Mouse (Mus musculus): ENCODE measurements around the gene Spsb1.

Gene Spsb1

GRCm38 (mm10) chr4:149913709-149914370 is 41.0 kb downstream of the Spsb1 start:
- DNase-seq (ENCODE audit: low read depth, low spot score), result no peak

- DNase-seq (ENCODE audit: low read depth, low spot score), result no peak
These were observed 42.4 kb downstream of the Spsb1 start for GRCm38 (mm10) chr4:149912451-149912850.

- DNase-seq (ENCODE audit: low read depth, low spot score), result no peak
These were observed 44.3 kb downstream of the Spsb1 start for GRCm38 (mm10) chr4:149910558-149910957.

DNA sequence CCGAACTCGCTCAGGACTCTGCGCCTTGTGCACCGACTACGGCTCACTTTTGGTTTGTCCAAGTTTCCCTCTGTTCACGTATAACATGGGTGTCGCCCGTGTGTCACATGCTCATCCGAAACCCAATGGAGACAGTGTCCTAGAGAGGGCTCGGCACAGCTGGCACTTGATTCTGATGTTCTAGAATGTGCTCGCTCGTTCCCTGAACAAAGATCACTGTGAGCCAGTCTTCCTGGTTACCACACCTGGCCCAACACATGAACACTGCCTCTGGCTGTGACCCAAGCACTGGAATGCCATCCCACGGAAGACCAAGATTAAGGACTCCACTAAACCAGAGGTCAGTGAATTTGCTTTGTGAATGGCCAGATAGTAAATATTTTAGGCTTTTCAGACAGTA is 45.3 kb downstream of the Spsb1 start:
- DNase-seq (ENCODE audit: low read depth, low spot score), result no peak

DNA sequence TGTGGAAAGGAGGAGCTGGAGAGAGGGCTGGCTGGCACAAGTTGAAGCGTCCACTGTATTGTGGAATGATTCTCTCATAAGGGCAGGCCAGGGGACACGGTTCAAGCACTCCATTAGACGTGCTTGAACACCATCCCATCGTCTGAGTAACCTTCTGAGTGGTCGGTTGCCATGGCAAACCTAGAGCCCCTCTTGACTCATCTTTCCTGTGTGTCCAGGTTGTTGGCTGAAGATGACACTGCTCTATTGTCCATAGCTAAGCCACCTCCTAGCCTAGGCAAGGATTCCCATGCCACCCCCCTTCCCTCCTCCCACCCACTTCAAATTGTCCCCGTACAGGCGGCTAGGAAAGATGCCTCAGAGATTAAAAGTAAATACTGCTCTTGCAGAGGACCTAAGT is 45.9 kb downstream of the Spsb1 start:
- no peak for DNase-seq (ENCODE audit: low read depth, low spot score)

DNA sequence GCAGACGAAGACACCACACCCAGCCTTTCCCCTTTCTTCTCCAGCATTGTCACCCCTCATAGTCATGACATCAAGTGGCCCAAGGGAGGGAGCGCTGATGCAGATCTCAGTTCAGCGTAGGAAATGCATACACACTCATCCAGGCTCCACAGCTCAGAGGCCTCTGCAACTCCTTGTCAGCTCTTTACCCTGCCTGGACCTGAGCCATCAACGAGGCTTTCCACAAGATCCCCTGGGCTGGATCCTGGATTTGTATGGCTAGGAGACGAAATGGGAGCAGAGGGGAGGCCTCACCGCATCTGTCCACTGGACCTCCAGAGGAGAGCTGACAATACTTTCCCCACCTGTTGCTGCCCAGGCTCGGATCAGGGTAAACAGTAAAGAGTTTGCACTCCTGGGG is 47.2 kb downstream of the Spsb1 start:
- no peak for DNase-seq (ENCODE audit: low read depth, low spot score)

DNA sequence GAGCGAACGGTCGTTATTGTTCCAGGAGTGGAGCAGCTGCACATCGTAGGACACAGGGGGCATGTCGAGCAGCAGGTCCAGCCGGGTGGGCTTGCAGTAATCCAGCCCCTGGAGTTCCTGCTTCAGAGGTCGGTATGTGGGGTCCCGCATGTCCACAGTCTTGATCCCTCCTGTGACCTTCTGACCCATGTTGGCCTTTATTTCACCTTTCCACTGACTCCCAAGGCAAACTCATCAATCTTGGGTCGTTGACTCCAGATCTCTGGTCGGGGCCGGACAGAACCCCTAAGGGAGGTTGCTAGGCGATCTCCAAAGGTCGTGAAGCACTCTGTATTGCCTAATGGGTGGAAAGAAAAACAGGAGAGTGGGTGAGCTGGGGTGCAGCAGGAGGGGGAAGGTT is 47.9 kb downstream of the Spsb1 start:
- no peak for DNase-seq (ENCODE audit: low read depth, low spot score)

GRCm38 (mm10) chr4:149905302-149905974 is 49.4 kb downstream of the Spsb1 start:
- DNase-seq (ENCODE audit: low read depth, low spot score), result no peak

DNA sequence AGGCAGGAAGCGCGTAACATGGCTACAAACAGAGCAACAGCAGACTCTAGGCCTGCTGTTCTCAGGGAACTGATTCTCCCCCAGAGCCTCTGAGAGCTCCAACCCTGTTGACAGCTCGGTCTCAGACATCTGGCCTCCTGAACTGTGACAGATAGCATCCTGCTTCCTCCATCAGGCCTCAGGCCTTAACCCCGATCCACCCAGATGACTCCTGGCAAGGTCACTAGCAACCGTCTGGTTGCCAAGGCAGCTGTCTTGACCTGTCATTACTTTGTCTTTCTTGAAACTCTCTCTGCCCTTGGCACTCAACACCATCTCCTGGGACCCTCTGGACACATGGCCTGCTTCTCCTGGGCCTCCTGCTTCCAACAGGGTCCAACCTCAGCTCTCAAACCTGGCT is 51.8 kb downstream of the Spsb1 start:
- no peak for DNase-seq (ENCODE audit: low read depth, low spot score)

DNA sequence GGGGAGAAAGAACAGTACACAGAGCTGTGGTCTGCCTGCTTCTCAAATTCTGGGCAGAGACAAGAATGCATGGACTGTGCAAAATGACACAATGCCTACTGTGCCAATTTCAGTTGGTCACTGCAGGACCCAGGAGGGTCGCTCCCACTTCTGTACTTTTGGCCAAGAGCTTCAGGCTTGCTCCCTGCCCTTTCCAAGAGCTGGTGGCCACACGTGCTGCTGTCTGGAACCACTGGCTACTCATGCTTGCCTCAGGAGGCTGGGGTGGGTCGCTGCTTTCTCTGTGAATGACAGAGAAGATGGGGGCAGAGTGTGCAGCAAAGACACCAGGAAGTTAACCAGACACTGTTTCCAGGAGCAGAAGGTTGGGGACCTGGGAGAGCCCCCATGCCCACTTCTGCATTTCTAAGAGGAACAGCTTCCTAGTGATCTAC is 53.5 kb downstream of the Spsb1 start:
- peak; percentile 69 for DNase-seq (ENCODE audit: low read depth, low spot score)

GRCm38 (mm10) chr4:149897661-149898260 is 57.1 kb downstream of the Spsb1 start:
- DNase-seq (ENCODE audit: low read depth, low spot score), result no peak

GRCm38 (mm10) chr4:149896024-149896538 is 58.8 kb downstream of the Spsb1 start:
- DNase-seq (ENCODE audit: low read depth, low spot score), result no peak

- DNase-seq (ENCODE audit: low read depth, low spot score), result no peak
These were observed 59.6 kb downstream of the Spsb1 start for GRCm38 (mm10) chr4:149895226-149895625.

GRCm38 (mm10) chr4:149894300-149894699 is 60.5 kb downstream of the Spsb1 start:
- no peak for DNase-seq (ENCODE audit: low read depth, low spot score)

- peak; percentile 80 for DNase-seq (ENCODE audit: low read depth, low spot score)
These were observed 61.2 kb downstream of the Spsb1 start for GRCm38 (mm10) chr4:149893611-149894151.

- DNase-seq (ENCODE audit: low read depth, low spot score), result no peak
These were observed 63.5 kb downstream of the Spsb1 start for GRCm38 (mm10) chr4:149891172-149891960.

DNA sequence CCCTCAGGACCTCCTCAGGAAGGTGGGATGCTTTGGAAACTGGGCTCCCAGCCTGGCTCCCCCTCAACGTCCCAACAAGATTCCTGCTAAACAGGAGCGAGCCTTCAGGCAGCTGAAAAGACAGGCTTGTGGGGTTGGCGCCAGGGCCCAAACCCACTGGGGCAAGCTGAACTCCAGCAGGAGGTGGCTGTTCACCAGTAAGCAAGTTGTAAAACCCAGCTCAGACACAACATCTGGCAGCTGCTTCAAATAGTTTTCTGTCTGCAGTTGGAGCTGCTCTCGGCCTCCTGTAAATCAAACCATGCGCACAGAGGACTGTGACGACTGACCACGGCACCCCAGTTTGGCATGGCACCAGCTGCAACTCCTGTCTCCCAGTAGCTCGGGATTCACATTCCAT is 64.3 kb downstream of the Spsb1 start:
- DNase-seq (ENCODE audit: low read depth, low spot score), result peak; percentile 27

DNA sequence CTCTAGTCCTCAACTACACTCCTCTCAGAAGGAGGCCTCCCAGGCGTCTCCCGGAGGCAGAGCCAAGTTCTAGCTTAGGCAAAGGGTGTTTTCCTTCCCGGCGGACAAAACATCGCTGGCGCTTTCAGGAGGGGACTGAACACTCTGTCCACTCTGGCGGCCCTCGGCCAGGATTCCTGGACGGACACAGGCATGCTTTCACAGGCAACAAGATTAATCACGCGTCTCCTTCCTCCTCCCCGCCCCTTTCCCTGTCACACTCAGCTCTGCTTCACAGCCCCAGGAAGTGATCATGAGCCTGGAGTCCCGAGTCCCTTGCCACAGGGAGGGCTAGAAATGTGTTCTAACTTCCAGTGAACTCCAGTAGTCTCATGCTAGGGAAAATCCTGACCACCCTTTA is 65.0 kb downstream of the Spsb1 start:
- DNase-seq (ENCODE audit: low read depth, low spot score), result peak; percentile 37

DNA sequence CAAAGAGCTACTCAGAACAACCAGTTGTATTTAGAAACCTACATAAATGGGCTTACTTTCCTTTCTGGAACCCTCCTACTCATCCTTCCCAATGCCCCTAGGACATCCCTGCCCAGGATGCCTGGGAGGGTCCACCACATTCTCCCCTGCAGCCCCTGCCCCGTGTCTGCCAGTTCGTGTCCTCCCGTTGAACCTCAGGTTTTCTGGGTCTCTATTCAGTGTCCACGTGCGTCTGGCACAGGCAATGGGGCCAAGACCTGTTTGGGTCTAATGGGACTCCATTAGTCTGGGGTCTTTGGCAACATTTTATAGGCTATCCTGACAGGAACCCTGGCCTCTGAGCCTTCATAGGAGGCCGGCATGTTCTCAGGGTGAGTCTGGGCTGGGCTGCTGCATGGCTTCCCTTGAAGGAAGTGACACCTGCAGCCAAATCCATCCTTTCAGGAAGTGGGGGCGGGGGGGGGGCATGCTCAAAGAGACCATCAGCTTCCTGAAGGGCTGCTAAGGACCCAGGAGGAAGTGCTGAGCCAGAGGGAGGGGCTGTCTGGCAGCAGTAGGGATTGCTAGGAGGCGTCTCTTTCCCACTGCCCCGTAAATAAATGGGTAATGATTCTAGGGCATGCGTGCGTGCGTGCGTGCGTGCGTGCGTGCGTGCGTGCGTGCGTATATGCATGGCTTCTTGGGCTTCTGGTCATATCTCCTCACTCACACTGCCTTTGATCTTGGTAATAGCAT is 65.9 kb downstream of the Spsb1 start:
- DNase-seq (ENCODE audit: low read depth, low spot score), result no peak

GRCm38 (mm10) chr4:149888156-149888555 is 66.7 kb downstream of the Spsb1 start:
- DNase-seq (ENCODE audit: low read depth, low spot score), result no peak
